ENCODE assay signal across 15 mouse cellular contexts in the genomic region with DNA sequence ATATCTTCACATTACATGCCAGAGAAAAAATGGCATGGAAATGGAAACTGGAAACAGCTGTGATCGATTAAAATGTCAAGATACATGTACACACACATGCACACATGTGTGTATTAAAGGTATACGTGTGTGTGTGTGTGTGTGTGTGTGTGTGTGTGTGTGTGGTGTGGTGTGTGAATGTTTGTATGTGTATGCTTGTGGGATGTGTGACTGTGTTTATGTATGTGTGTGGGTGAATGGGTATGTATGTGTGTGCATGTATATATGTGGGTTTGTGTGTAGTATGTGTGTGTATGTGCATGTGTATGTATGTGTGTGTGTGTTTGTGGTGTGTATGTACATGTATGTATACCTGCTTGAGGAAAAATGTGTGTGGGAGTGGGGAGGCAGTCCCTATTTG.
DNase-seq lines count a peak whose midpoint lies in the region; ATAC-seq and TF ChIP-seq lines count a peak whose summit lies in the region.
"Had no signal": no experiment of that assay in that cellular context is flagged by ENCODE, and none has a peak within 500 bp of the region (broad histone marks: within the 10 kb centered on the region; RNA-seq: fewer than 3 reads in every experiment).

No protein-coding gene starts in this region.

- H3K36me3 ChIP-seq in limb, embryonic 11.5 days (ENCODE audit: control insufficient read depth, insufficient read depth, low read length) = no peaks in the 10 kb centered on the region
- H3K36me3 ChIP-seq in limb, embryonic 10.5 days = no peaks in the 10 kb centered on the region
- no peaks in the 10 kb centered on the region for H3K36me3 ChIP-seq in neural tube, embryonic 12.5 days
- H3K36me3 ChIP-seq in forebrain, postnatal 0 days (ENCODE audit: insufficient read depth) = no peaks in the 10 kb centered on the region
- H3K36me3 ChIP-seq: embryonic facial prominence, embryonic 12.5 days; heart, embryonic 13.5 days; limb, embryonic 12.5 days; neural tube, embryonic 13.5 days had no signal

- H3K9me3 ChIP-seq in limb, embryonic 11.5 days (ENCODE audit: control insufficient read depth, low read length) = no peaks in the 10 kb centered on the region
- no peaks in the 10 kb centered on the region for H3K9me3 ChIP-seq in limb, embryonic 10.5 days (replicated peaks)
- H3K9me3 ChIP-seq in neural tube, embryonic 12.5 days = no peaks in the 10 kb centered on the region
- H3K9me3 ChIP-seq in forebrain, postnatal 0 days (ENCODE audit: low read length) = no peaks in the 10 kb centered on the region
- H3K9me3 ChIP-seq: embryonic facial prominence, embryonic 12.5 days; heart, embryonic 13.5 days; limb, embryonic 12.5 days; neural tube, embryonic 13.5 days had no signal

- no peak for TF ChIP-seq CTCF in forebrain, postnatal 0 days (IDR thresholded peaks at IDR 0.05; ENCODE audit: low read depth)

- WGBS in limb, embryonic 11.5 days = 65% methylated on average over 2 of the region's 2 CpGs
- 58% methylated on average over 2 of the region's 2 CpGs for WGBS in limb, embryonic 10.5 days
- 71% methylated on average over 2 of the region's 2 CpGs for WGBS in neural tube, embryonic 12.5 days
- WGBS in forebrain, postnatal 0 days = 64% methylated on average over 2 of the region's 2 CpGs

- H3K27me3 ChIP-seq in limb, embryonic 11.5 days (ENCODE audit: control insufficient read depth, insufficient read depth, low read length) = no peaks in the 10 kb centered on the region
- peaks cover 15% of the 10 kb centered on the region; the same call in 1 of the 2 replicates for H3K27me3 ChIP-seq in limb, embryonic 10.5 days (ENCODE audit: low read depth, poor library complexity, severe bottlenecking)
- no peaks in the 10 kb centered on the region for H3K27me3 ChIP-seq in neural tube, embryonic 12.5 days (replicated peaks)
- no peaks in the 10 kb centered on the region for H3K27me3 ChIP-seq in forebrain, postnatal 0 days (ENCODE audit: insufficient read depth, low read length)
- H3K27me3 ChIP-seq: embryonic facial prominence, embryonic 12.5 days; neural tube, embryonic 13.5 days had no signal

- H3K9ac ChIP-seq in limb, embryonic 11.5 days (ENCODE audit: low read length) = no peak overlapping the region
- H3K9ac ChIP-seq in neural tube, embryonic 12.5 days = no peak overlapping the region
- no peak overlapping the region for H3K9ac ChIP-seq in forebrain, postnatal 0 days
- H3K9ac ChIP-seq: embryonic facial prominence, embryonic 12.5 days; heart, embryonic 13.5 days; limb, embryonic 12.5 days; liver, postnatal 0 days; neural tube, embryonic 13.5 days had no signal

- no peaks in the 10 kb centered on the region for H3K4me1 ChIP-seq in limb, embryonic 11.5 days (ENCODE audit: control insufficient read depth, insufficient read depth, low read length)
- no peaks in the 10 kb centered on the region for H3K4me1 ChIP-seq in limb, embryonic 10.5 days
- no peaks in the 10 kb centered on the region for H3K4me1 ChIP-seq in neural tube, embryonic 12.5 days
- no peaks in the 10 kb centered on the region for H3K4me1 ChIP-seq in forebrain, postnatal 0 days (ENCODE audit: insufficient read depth)
- H3K4me1 ChIP-seq: embryonic facial prominence, embryonic 12.5 days; heart, embryonic 13.5 days; limb, embryonic 12.5 days; neural tube, embryonic 13.5 days had no signal

- 0 out of 2 replicates have a peak, but pooled peaks have one; percentile 44 for ATAC-seq in limb, embryonic 11.5 days (ENCODE audit: insufficient number of reproducible peaks, low FRiP score, low TSS enrichment, low read depth)
- peak; percentile 74 for ATAC-seq in neural tube, embryonic 12.5 days (ENCODE audit: low FRiP score, low read depth)
- peak; percentile 18; the same call in 1 of the 2 replicates for ATAC-seq in forebrain, postnatal 0 days

- no peak for DNase-seq in limb, embryonic 11.5 days (ENCODE audit: low spot score)
- no peak for DNase-seq in limb, embryonic 10.5 days (ENCODE audit: low spot score)
- DNase-seq in neural tube, embryonic 10.5 days (ENCODE audit: extremely low spot score, low spot score) = no peak
- no peak for DNase-seq in forebrain, postnatal 0 days
- no peak for DNase-seq in right cerebral cortex, postnatal 14 days
- no peak for DNase-seq in cerebellum, adult 9-10 months

- H3K4me3 ChIP-seq in limb, embryonic 11.5 days (ENCODE audit: low read depth, low read length) = no peak overlapping the region
- H3K4me3 ChIP-seq in limb, embryonic 10.5 days = no peak overlapping the region
- no peak overlapping the region for H3K4me3 ChIP-seq in neural tube, embryonic 12.5 days
- H3K4me3 ChIP-seq in forebrain, postnatal 0 days (ENCODE audit: low read depth, low read length) = no peak overlapping the region
- H3K4me3 ChIP-seq: embryonic facial prominence, embryonic 12.5 days; heart, adult 2 months; heart, embryonic 13.5 days; limb, embryonic 12.5 days; neural tube, embryonic 13.5 days had no signal

- no peak overlapping the region for H3K4me2 ChIP-seq in limb, embryonic 11.5 days (ENCODE audit: low read depth, severe bottlenecking)
- no peak overlapping the region for H3K4me2 ChIP-seq in neural tube, embryonic 12.5 days (replicated peaks)
- no peak overlapping the region for H3K4me2 ChIP-seq in forebrain, postnatal 0 days (ENCODE audit: low read depth)
- H3K4me2 ChIP-seq: embryonic facial prominence, embryonic 12.5 days; heart, embryonic 13.5 days; limb, embryonic 12.5 days; liver, embryonic 11.5 days; neural tube, embryonic 13.5 days had no signal

- no peak overlapping the region for H3K27ac ChIP-seq in limb, embryonic 11.5 days (replicated peaks; ENCODE audit: low read depth, low read length)
- no peak overlapping the region for H3K27ac ChIP-seq in limb, embryonic 10.5 days
- no peak overlapping the region for H3K27ac ChIP-seq in neural tube, embryonic 12.5 days
- no peak overlapping the region for H3K27ac ChIP-seq in forebrain, postnatal 0 days (ENCODE audit: low read depth, low read length)
- H3K27ac ChIP-seq: embryonic facial prominence, embryonic 12.5 days; heart, adult 2 months; heart, embryonic 13.5 days; limb, embryonic 12.5 days; neural tube, embryonic 13.5 days; stomach, postnatal 0 days had no signal

Comparison
In these comparisons a context has a peak if more than half of its experiments do, and no peak if none do; other contexts are left out.
1. ATAC-seq: peak in every context shown above with its lines; median percentile 74 in neural tube, embryonic 12.5 days; 44 in limb, embryonic 11.5 days; 18 in forebrain, postnatal 0 days.